Mouse (Mus musculus) C2C12 (cell line): ENCODE results near the gene Hdac11. TPM values are rescaled to one million over a fixed set of nuclear protein-coding genes. Genes with fewer than 3 reads are reported as not detected.

ENCODE experiments used
- H3K27me3 ChIP-seq: one replicate; pipeline ENCODE4 v1.6.1; 2011; ENCODE audit not compliant: control insufficient read depth, insufficient read depth, insufficient read length
- H3K36me3 ChIP-seq: one replicate; pipeline ENCODE4 v1.6.1; 2011; ENCODE audit not compliant: control insufficient read depth, insufficient read depth
- H3K4me3 ChIP-seq: one replicate; pipeline ENCODE4 v1.5.1; 2011; ENCODE audit warnings: mild to moderate bottlenecking, control low read depth; ENCODE audit not compliant: poor library complexity, insufficient read depth, severe bottlenecking
- H3K79me2 ChIP-seq: one replicate; pipeline ENCODE4 v1.6.1; 2011; ENCODE audit not compliant: control insufficient read depth, insufficient read depth
- H3K79me3 ChIP-seq: one replicate; pipeline ENCODE4 v1.6.1; 2011; ENCODE audit warnings: low read depth, control low read depth
- H3ac ChIP-seq: one replicate; pipeline ENCODE3; 2011; ENCODE audit warnings: low read depth; ENCODE audit not compliant: control insufficient read depth, insufficient read length
- CEBPB ChIP-seq: IDR thresholded peaks from one replicate; pipeline ENCODE4 v1.6.1; 2011; ENCODE audit warnings: low read depth, mild to moderate bottlenecking, control low read depth, moderate library complexity
- CTCF ChIP-seq: IDR thresholded peaks from one replicate; pipeline ENCODE4 v1.5.1; 2011; ENCODE audit not compliant: control insufficient read depth, insufficient read depth, insufficient read length
- FOSL1 ChIP-seq: IDR thresholded peaks from one replicate; pipeline ENCODE4 v1.8.0; 2011; ENCODE audit warnings: mild to moderate bottlenecking, low read length; ENCODE audit not compliant: poor library complexity, insufficient read depth, severe bottlenecking
- MAX ChIP-seq: IDR thresholded peaks from one replicate; pipeline ENCODE4 v1.6.1; 2011; ENCODE audit warnings: mild to moderate bottlenecking, control low read depth
- MYOD1 ChIP-seq: IDR thresholded peaks from one replicate; pipeline ENCODE4 v1.6.1; 2011; ENCODE audit warnings: low read depth; ENCODE audit not compliant: control insufficient read depth, insufficient read length
- MYOG ChIP-seq: IDR thresholded peaks from one replicate; pipeline ENCODE4 v1.6.1; 2011; ENCODE audit not compliant: control insufficient read depth, insufficient read length; ENCODE audit errors: extremely low read depth
- USF1 ChIP-seq: IDR thresholded peaks from one replicate; pipeline ENCODE4 v1.6.1; 2011; ENCODE audit warnings: low read depth, mild to moderate bottlenecking, control low read depth, moderate library complexity
- polyA plus RNA-seq: library from polyadenylated mRNA; unstranded; fragments of >200 nt; fragmentation: generic; extraction: Trizol; gene quantifications from one replicate; pipeline ENCODE4 v1.2.1, GENCODE M21; 2012; ENCODE audit warnings: missing spikeins

The Hdac11 gene
- polyA plus RNA-seq, 1 experiment: 1.1 TPM

- Histone ChIP-seq H3K79me3 (peaks cover 64% of the 10 kb centered on the region), H3ac (no peak overlapping the region), H3K4me3 (no peak overlapping the region), H3K79me2 (peaks cover 98% of the 10 kb centered on the region), H3K27me3 (no peaks in the 10 kb centered on the region), H3K36me3 (peaks cover 17% of the 10 kb centered on the region)
- TF ChIP-seq MYOG (no peak), FOSL1 (no peak), MAX (no peak)
Measured at GRCm38 (mm10) chr6:91220062-91220461, 63.6 kb downstream of the Hdac11 start.

DNA sequence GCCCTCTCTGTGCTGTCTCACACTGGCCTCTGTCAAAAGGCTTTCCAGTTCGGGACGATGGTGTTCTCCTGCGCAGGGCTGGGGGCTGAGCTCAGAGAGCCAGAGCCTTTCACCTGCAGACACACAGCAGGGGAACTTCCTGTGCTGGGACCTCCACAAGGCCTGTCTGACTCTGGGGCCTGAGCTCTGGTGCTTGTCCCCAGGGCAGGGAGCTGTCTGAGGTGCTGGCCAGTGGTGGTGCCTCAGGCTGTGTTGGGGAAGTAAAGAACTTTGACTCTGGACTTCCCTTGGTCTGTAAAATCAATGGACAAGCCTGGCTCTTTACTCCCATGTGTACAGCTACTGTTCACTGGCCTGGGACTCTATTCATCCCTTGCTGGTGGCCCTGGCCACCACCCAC lies 64.6 kb downstream of the Hdac11 start:
- no peaks in the 10 kb centered on the region for H3K27me3 ChIP-seq
- H3K79me3 ChIP-seq: peaks cover 58% of the 10 kb centered on the region
- TF ChIP-seq USF1 (no peak), MYOG (no peak), CTCF (no peak), CEBPB (no peak), FOSL1 (no peak), MYOD1 (no peak), MAX (no peak)
- H3K36me3 ChIP-seq: peaks cover 13% of the 10 kb centered on the region
- no peak overlapping the region for H3K4me3 ChIP-seq
- no peak overlapping the region for H3ac ChIP-seq
- peaks cover 97% of the 10 kb centered on the region for H3K79me2 ChIP-seq

GRCm38 (mm10) chr6:91222694-91223346 lies 66.4 kb downstream of the Hdac11 start:
- TF ChIP-seq MYOG (no peak), FOSL1 (no peak), MYOD1 (no peak), CEBPB (no peak), USF1 (no peak), CTCF (no peak), MAX (no peak)
- no peak overlapping the region for H3ac ChIP-seq
- peaks cover 22% of the 10 kb centered on the region for H3K36me3 ChIP-seq
- H3K79me3 ChIP-seq: peaks cover 54% of the 10 kb centered on the region
- H3K79me2 ChIP-seq: peaks cover 96% of the 10 kb centered on the region
- H3K4me3 ChIP-seq: no peak overlapping the region
- H3K27me3 ChIP-seq: no peaks in the 10 kb centered on the region

Other genes with a start within 250 kb of the Hdac11 start
- 20.6 TPM for gene Iqsec1, start 168.0 kb upstream of the Hdac11 start, polyA plus RNA-seq
- gene Nup210, start 39.8 kb upstream of the Hdac11 start, polyA plus RNA-seq: not detected
- gene Fbln2, start 55.8 kb downstream of the Hdac11 start, polyA plus RNA-seq: 91.6 TPM